Mouse (Mus musculus) hindbrain, embryonic 14.5 days (tissue): ENCODE measurements around the gene Krt80. TPM values are rescaled to one million over a fixed set of nuclear protein-coding genes. Genes with fewer than 3 reads are reported as not detected.

ENCODE experiments used
- ATAC-seq: fragments of 200-750 bp; cut with Nextera tagmentation; 2 replicates; pipeline ENCODE4 v1.8.0; 2017; ENCODE audit warnings: moderate number of reproducible peaks, mild to moderate bottlenecking, moderate TSS enrichment, moderate library complexity; ENCODE audit not compliant: low FRiP score
- DNase-seq: peaks from one replicate; pipeline ENCODE4 v3.0.0-alpha.2; 2015; ENCODE audit warnings: low spot score
- H3K27ac ChIP-seq: fragments of 300-500 bp; sonication (generic); 2 replicates; pipeline ENCODE4 v1.5.1; 2014; ENCODE audit warnings: mild to moderate bottlenecking, moderate library complexity
- H3K27me3 ChIP-seq: fragments of 300-500 bp; sonication (generic); 2 replicates; pipeline ENCODE4 v1.6.1; 2014; ENCODE audit warnings: mild to moderate bottlenecking, low read length, mixed read lengths; ENCODE audit not compliant: control insufficient read depth, insufficient read depth
- H3K36me3 ChIP-seq: fragments of 300-500 bp; sonication (generic); replicated peaks from 2 replicates; pipeline ENCODE4 v1.6.1; 2014; ENCODE audit not compliant: control insufficient read depth, insufficient read depth
- H3K4me1 ChIP-seq: fragments of 300-500 bp; sonication (generic); replicated peaks from 2 replicates; pipeline ENCODE4 v1.6.1; 2014; ENCODE audit warnings: antibody characterized with exemption, low read length, mixed read lengths; ENCODE audit not compliant: control insufficient read depth, insufficient read depth
- H3K4me2 ChIP-seq: fragments of 300-500 bp; sonication (generic); replicated peaks from 2 replicates; pipeline ENCODE4 v1.6.1; 2014; ENCODE audit warnings: mild to moderate bottlenecking, moderate library complexity
- H3K4me3 ChIP-seq: fragments of 300-500 bp; sonication (generic); replicated peaks from 2 replicates; pipeline ENCODE4 v1.5.1; 2014; ENCODE audit warnings: mild to moderate bottlenecking, low read length
- H3K9ac ChIP-seq: fragments of 300-500 bp; sonication (generic); 2 replicates; pipeline ENCODE4 v1.6.1; 2014
- H3K9me3 ChIP-seq: fragments of 300-500 bp; sonication (generic); 2 replicates; pipeline ENCODE4 v1.6.1; 2016; ENCODE audit warnings: low read length; ENCODE audit not compliant: control insufficient read depth
- WGBS: fragments of 180-500 bp; shearing (Covaris S2); extraction: QIAGEN DNeasy Blood & Tissue Kit; methylation state at CpG from one replicate; pipeline ENCODE4 v1.1.7; 2014; 5-methylcytosine and 5-hydroxymethylcytosine counted together
- polyA plus RNA-seq: library from polyadenylated mRNA; unstranded; fragments of >200 nt; fragmentation: Nextera tagmentation; extraction: Ambion mirVana; gene quantifications from 2 replicates; pipeline ENCODE4 v1.2.1, GENCODE M21; 2014

The Krt80 gene
- polyA plus RNA-seq, 1 experiment from 2014 or later = 0.11 TPM

DNA sequence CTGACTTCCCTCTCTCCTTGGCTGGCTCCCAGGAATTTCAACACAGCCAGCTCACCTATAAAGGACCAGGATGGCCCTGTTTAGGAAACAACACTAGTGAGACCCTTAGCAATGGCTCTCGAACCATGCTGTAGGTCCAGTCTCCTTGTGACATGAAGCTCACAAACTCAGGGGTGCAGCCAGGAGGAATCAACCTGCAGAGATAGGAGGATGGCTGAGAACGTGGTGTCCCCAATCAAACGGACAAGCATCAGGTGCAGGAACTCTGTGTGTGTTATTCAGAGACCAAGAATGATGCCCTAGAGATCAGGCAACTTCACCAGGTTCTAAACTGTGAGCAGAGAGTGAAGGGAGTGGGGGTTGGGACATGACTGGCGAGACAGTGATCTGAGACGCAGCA lies 47.9 kb downstream of the Krt80 start:
- H3K4me2 ChIP-seq = no peak overlapping the region
- 83% methylated on average over 5 of the region's 5 CpGs for WGBS

GRCm38 (mm10) chr15:101321126-101321525 lies 48.8 kb downstream of the Krt80 start:
- H3K4me1 ChIP-seq = no peaks in the 10 kb centered on the region
- ATAC-seq (no peak), DNase-seq (no peak)
- no peak overlapping the region for H3K9ac ChIP-seq
- WGBS = 72% methylated on average over 5 of the region's 5 CpGs
- H3K4me3 ChIP-seq = no peak overlapping the region
- H3K27me3 ChIP-seq = no peaks in the 10 kb centered on the region; the same call in 1 of the 2 replicates
- H3K36me3 ChIP-seq = no peaks in the 10 kb centered on the region
- H3K27ac ChIP-seq = no peak overlapping the region
- H3K9me3 ChIP-seq = no peaks in the 10 kb centered on the region
- H3K4me2 ChIP-seq = no peak overlapping the region

More for the DNA sequence above, 47.9 kb downstream of the Krt80 start:
- ATAC-seq (no peak), DNase-seq (no peak)
- H3K9ac ChIP-seq = no peak overlapping the region
- no peaks in the 10 kb centered on the region for H3K9me3 ChIP-seq
- H3K27ac ChIP-seq = no peak overlapping the region
- H3K27me3 ChIP-seq = no peaks in the 10 kb centered on the region; the same call in 1 of the 2 replicates
- no peak overlapping the region for H3K4me3 ChIP-seq
- H3K36me3 ChIP-seq = no peaks in the 10 kb centered on the region
- H3K4me1 ChIP-seq = no peaks in the 10 kb centered on the region

GRCm38 (mm10) chr15:101320618-101321041 lies 49.3 kb downstream of the Krt80 start:
- Histone ChIP-seq H3K27ac (no peak overlapping the region), H3K4me2 (no peak overlapping the region)
- DNase-seq = no peak

DNA sequence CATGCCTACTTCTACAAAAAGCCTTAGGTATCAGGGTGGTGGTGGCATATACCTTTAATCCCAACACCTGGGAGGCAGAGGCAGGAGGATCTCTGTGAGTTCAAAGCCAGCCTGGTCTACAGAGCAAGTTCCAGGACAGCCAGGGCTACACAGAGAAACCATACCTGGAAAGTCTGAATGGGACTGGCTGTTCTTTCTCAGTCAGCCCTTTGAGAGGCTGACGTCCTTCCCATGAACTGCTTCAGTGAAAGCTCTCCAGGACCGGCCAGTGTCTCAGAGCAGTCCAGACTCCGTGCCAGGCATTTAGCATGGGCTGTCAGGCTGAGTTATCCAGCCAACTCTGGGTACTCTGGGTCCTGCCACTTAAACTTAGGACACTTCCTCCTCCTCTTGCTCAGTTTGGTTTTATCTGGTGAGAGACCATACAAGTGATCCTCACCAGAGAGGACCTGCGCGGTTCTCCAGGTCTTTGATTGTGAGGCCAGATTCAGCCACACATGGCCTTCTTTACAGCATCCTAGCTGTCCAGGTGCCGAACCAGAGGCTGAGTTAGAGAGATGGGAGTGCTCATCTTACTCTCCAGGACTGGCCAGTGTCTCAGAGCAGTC lies 49.8 kb downstream of the Krt80 start:
- DNase-seq = no peak
- Histone ChIP-seq H3K4me3 (no peak overlapping the region), H3K4me1 (no peaks in the 10 kb centered on the region), H3K9ac (no peak overlapping the region), H3K4me2 (no peak overlapping the region), H3K27ac (no peak overlapping the region), H3K36me3 (no peaks in the 10 kb centered on the region), H3K9me3 (no peaks in the 10 kb centered on the region), H3K27me3 (no peaks in the 10 kb centered on the region; the same call in 1 of the 2 replicates)
- no peak for ATAC-seq
- WGBS = 91% methylated on average over 6 of the region's 6 CpGs

More at GRCm38 (mm10) chr15:101320618-101321041, 49.3 kb downstream of the Krt80 start:
- Histone ChIP-seq H3K36me3 (no peaks in the 10 kb centered on the region), H3K4me1 (no peaks in the 10 kb centered on the region), H3K4me3 (no peak overlapping the region), H3K9ac (no peak overlapping the region), H3K27me3 (no peaks in the 10 kb centered on the region; the same call in 1 of the 2 replicates), H3K9me3 (no peaks in the 10 kb centered on the region)
- no peak for ATAC-seq
- 77% methylated on average over 6 of the region's 6 CpGs for WGBS

GRCm38 (mm10) chr15:101318889-101319765 lies 50.8 kb downstream of the Krt80 start:
- H3K27me3 ChIP-seq = no peaks in the 10 kb centered on the region; the same call in 1 of the 2 replicates
- no peak overlapping the region for H3K4me2 ChIP-seq
- no peaks in the 10 kb centered on the region for H3K36me3 ChIP-seq
- H3K9me3 ChIP-seq = no peaks in the 10 kb centered on the region
- H3K27ac ChIP-seq = no peak overlapping the region
- ATAC-seq (no peak), DNase-seq (no peak)
- H3K4me3 ChIP-seq = no peak overlapping the region
- WGBS = 65% methylated on average over 14 of the region's 14 CpGs
- H3K9ac ChIP-seq = no peak overlapping the region
- H3K4me1 ChIP-seq = no peaks in the 10 kb centered on the region

DNA sequence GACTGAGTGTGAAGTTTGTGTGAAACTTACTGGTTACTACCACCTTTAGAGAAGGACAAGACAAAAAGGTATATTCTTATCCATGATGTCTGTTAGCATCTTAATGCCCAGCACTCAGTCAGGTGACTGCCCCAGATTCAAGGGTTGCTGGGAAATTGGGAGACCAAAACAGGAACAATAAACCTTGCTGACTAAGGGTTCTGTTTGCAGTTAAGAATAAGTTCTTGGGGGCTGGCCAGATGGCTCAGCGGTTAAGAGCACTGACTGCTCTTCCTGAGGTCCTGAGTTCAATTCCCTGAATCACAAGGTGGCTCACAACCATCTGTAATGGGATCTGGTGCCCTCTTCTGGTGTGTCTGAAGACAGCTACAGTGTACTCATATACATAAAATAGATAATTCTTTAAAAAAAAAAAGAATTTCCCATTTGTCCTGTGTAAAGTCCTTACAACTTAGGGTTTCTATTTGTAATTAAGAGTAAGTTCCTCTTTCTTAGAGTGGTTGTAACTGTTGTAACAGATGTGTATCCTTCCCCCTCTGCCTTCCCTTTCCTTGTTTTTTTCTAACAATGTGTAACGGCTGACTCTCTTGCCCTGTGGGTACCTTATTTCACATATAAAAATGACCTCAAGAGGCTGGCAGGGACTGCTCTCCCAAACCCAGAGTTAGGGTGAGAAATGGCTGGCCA lies 52.0 kb downstream of the Krt80 start:
- Histone ChIP-seq H3K9me3 (no peaks in the 10 kb centered on the region), H3K9ac (no peak overlapping the region), H3K4me1 (no peaks in the 10 kb centered on the region), H3K36me3 (no peaks in the 10 kb centered on the region), H3K4me2 (no peak overlapping the region), H3K27ac (no peak overlapping the region), H3K4me3 (no peak overlapping the region), H3K27me3 (no peaks in the 10 kb centered on the region; the same call in 1 of the 2 replicates)
- 72% methylated on average over 2 of the region's 2 CpGs for WGBS
- DNase-seq (no peak), ATAC-seq (no peak)

- no peak for DNase-seq
- Histone ChIP-seq H3K27ac (no peak overlapping the region), H3K27me3 (no peaks in the 10 kb centered on the region; the same call in 1 of the 2 replicates), H3K4me2 (no peak overlapping the region), H3K4me1 (no peaks in the 10 kb centered on the region), H3K9me3 (no peaks in the 10 kb centered on the region), H3K9ac (no peak overlapping the region), H3K4me3 (no peak overlapping the region), H3K36me3 (no peaks in the 10 kb centered on the region)
- WGBS = 79% methylated on average over 18 of the region's 18 CpGs
- no peak for ATAC-seq
Measured at GRCm38 (mm10) chr15:101316913-101317813, 52.8 kb downstream of the Krt80 start.

GRCm38 (mm10) chr15:101316279-101316912 lies 53.6 kb downstream of the Krt80 start:
- Histone ChIP-seq H3K4me2 (peak overlapping the region; percentile 37), H3K4me1 (no peaks in the 10 kb centered on the region), H3K36me3 (no peaks in the 10 kb centered on the region), H3K9ac (no peak overlapping the region), H3K9me3 (no peaks in the 10 kb centered on the region), H3K4me3 (no peak overlapping the region), H3K27me3 (no peaks in the 10 kb centered on the region; the same call in 1 of the 2 replicates), H3K27ac (no peak overlapping the region)
- ATAC-seq (no peak), DNase-seq (no peak)
- 66% methylated on average over 13 of the region's 13 CpGs for WGBS
